Mouse (Mus musculus) gastrocnemius, adult 2 months (tissue): Measurements from ENCODE around the gene Arhgef2. TPM values are rescaled to one million over a fixed set of nuclear protein-coding genes. Genes with fewer than 3 reads are reported as not detected.
A peak's percentile ranks its signal among the peaks of the same experiment; 100 is the strongest.
"Not testable (repeated sequence)": the region's sequence is repeated elsewhere in the genome, so short reads cannot be mapped to it uniquely, and the experiment has no call there.

Experiments
- DNase-seq: peaks from one replicate; pipeline ENCODE4 v3.0.0; 2022
- H3K27ac ChIP-seq: fragments of 200-600 bp; 2 replicates; pipeline ENCODE4 v1.8.1; 2022; ENCODE audit warnings: mild to moderate bottlenecking
- H3K4me3 ChIP-seq: fragments of 200-600 bp; 2 replicates; pipeline ENCODE4 v1.8.1; 2022; ENCODE audit warnings: mild to moderate bottlenecking, moderate library complexity
- CTCF ChIP-seq: fragments of 200-600 bp; IDR thresholded peaks from 2 replicates; pipeline ENCODE4 v1.8.1; 2022; ENCODE audit warnings: antibody characterized with exemption, mild to moderate bottlenecking, moderate library complexity
- intact Hi-C: fragments of 180-260 bp; cut with DNase I; formaldehyde crosslinking; loops from one replicate; pipeline ENCODE4 v1.15.1; 2025
- total RNA-seq, 2 experiments: library from RNA; stranded (reverse); gene quantifications; 2 replicates each; pipeline ENCODE4 v1.2.3; 2021

Arhgef2 gene
- total RNA-seq, 2 experiments from 2014 or later: 22.4 to 24.7 TPM

DNA sequence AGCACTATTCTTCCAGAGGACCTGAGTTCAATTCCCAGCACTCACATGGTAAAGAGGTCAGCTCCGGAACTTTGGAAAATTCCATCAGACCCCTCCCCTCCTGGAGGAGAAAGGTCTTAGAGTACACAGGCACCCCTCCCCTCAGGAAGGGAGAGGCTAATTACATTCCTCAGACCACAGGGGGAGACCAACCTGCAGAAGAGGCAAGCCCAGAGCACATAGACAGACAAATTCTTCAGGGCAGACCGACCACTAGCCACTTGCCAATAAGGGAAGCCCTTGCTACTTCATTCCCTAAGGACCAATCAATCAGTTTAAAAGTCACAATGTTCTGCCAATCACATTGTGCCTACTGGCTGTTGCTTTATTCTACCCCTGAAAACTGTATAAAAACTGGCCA is 32.9 kb upstream of the Arhgef2 start:
- intact Hi-C loops: no loop called here
- DNase-seq: no peak
- TF ChIP-seq CTCF: no peak
- no peak overlapping the region for H3K4me3 ChIP-seq
- no peak overlapping the region for H3K27ac ChIP-seq

DNA sequence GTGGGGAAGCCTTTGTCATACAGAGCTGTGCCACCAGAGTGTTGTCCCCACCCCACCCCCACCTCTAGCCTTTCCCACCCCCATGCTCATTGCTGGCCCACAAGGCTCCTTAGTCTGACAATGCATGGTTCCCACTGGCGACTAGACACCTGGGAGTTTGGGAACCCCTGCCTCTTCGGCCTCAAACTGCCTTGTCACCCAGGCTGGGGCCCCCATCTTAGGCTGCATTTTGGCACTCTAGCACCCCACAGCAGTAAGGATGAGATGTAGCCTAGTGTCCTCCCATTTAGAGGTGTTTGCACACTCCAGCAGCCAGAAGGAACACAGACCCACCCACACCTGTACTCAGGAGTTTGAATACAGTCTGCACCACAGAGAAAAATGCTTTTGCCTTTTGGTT is 32.0 kb upstream of the Arhgef2 start:
- intact Hi-C loops: no loop called here
- no peak overlapping the region for H3K27ac ChIP-seq
- no peak for DNase-seq
- H3K4me3 ChIP-seq: no peak overlapping the region
- TF ChIP-seq CTCF: no peak

DNA sequence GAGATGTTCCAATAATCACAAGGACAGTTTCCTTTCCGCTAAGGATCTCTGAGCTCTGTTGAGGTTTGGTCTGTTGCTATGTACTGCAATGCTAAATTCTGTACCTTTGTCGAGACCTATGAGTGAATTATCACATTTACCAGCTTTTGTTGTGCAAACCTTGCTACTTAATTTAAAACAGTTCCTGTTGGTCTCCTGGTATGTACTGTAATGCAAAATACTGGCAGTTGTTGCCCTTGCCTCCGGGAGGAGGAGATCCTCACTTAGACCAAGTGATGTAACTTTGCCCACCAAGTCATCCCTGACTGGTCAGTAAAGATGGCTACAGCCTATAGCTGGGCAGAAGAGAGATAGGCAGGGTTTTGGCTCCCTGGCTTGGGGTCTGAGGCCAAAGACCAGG is 30.2 kb upstream of the Arhgef2 start, which contains the start of gene Ssr2:
Gene Ssr2, plus strand, starts transcription at position 337 of the 400 bp plus-strand sequence.
- no peak for DNase-seq
- H3K4me3 ChIP-seq: no peak within 1 kb of the TSS
- intact Hi-C loops: no loop called here
- no peak within 1 kb of the TSS for H3K27ac ChIP-seq
- no peak for TF ChIP-seq CTCF

DNA sequence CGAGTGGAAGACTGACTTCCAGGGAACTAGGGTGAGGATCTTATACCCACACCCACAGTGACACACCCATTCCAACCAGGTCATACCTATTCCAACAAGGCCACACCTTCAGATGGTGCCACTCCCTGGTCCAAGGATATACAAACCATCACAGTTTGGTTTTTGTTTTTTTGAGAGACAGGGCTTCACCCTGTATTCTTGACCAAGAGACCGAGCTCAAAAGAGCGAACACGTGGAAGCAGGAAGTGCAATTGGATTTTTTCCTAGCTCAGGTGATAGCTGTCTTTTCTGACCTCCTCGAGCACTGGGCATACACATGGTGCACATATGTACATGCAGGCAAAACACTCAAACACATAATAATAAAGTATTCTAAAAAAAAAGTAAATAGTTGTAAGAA is 27.9 kb upstream of the Arhgef2 start:
- H3K27ac ChIP-seq, H3K4me3 ChIP-seq, DNase-seq, intact Hi-C loops: not testable (repeated sequence)

DNA sequence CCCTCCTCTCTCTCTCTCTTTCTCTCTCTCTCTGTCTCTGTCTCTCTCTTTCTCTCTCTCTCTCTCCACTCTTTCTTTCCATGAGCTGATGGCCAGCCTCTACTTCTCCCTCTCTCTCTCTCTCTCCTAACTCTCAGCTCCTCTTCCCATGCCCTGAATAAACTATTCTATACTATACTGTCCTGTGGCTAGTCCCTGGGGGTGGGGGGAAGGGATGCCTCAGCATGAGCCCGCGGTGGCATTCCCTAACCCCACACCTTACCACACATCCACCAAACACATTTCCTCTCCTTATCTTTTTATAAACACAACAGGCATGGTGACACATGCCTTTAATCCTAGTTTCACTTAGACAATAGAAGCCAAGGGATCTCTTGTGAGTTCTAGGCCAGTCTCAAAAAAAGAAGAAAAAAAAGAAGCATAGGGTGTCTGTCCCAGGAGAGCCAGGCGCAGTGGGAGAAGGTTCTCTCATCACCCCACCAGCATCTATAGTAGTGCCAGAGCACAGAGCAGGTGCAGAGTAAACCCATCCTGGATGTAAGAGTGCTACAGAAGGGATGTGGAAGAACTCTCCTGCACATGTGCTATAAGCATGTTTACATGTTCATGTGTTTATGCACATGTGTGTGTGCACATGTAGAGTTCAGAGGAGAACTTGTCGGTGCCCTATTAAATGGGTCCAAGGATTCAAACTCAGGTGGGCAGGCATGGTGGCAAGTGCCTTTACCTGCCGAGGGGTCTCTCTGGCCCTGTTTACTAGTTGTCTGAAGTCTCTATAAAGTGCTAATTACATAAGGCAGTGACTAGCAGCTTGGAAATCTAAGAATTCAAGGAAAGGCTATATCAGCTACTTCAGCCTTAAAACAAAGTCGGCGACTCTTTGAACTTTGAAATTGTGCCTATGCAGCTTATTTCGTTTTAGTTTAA is 27.0 kb upstream of the Arhgef2 start:
- intact Hi-C loops: no loop called here
- peak overlapping the region; percentile 91 for H3K27ac ChIP-seq
- TF ChIP-seq CTCF: no peak
- peak overlapping the region; percentile 96 for H3K4me3 ChIP-seq
- DNase-seq: no peak

DNA sequence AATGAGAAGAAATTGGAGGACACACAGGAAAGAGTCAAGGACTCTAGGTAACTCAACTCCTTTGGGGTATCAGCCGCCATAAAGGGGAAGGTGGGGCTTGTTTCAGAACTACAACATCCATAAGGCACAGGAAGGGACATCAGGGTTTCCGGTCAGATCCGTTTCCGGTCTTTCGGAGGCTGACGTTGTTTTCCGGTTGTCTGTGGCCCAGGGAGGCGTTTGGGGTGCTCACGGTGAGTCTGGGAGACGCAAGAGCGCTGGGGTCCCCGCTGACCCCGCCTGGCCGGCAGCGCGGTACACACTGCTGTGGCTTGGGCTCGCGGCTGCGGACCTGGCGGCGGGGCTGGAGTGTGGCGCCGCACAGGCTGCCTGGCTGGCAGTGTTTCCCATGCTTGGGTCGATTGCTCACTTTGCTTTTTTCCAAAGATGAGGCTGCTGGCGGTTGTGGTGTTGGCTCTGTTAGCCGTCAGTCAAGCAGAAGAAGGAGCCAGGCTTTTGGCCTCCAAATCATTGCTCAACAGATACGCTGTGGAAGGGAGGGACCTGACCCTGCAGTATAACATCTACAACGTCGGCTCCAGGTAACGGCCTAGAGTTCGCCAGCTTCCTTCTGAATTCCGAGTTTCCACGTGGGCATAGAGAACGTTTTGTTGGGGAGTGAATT is 26.2 kb upstream of the Arhgef2 start:
- TF ChIP-seq CTCF: no peak
- H3K27ac ChIP-seq: peak overlapping the region; percentile 91
- H3K4me3 ChIP-seq: peak overlapping the region; percentile 96
- peak; percentile 85 for DNase-seq
- intact Hi-C loops: no loop called here

DNA sequence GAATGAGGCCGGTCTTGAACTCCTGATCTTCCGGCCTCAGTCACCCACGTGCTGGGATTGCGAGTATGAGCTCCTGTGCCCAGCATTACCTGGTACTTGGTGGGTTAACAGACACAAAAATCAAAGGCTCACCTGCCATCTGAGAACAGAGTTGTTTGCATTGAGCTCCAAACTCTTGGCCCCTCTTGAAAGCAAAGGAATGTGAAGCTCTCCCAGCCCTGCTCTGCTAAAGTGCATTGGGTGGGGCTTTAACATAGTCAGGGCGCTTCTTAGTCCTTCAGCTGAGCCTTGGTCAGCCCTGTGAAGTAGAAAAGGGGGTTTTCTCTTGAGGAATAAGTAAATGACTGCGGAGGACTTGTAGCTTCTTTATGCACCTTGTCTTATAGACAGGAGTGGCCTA is 20.0 kb upstream of the Arhgef2 start:
- DNase-seq: no peak
- H3K4me3 ChIP-seq: no peak overlapping the region
- H3K27ac ChIP-seq: no peak overlapping the region
- intact Hi-C loops: no loop called here
- TF ChIP-seq CTCF: no peak

DNA sequence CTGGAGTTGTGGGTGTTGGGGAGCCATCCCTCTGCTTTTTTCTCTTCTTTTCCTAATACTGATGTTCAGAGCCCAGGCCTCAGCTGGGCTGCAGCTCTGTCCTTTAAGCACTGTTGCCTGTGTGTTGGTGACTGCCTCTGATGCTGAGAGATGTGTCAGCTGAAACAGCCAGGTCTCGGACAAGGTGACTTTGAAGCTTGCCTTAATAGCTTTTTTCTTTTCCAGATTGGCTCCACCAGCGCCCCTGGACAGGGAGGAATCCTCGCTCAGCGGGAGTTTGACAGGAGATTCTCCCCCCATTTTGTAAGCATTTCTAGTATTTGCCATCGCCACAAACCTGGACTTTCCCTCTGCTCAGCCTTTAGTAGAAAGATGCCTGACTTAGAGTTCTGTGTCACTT is 19.1 kb upstream of the Arhgef2 start:
- DNase-seq: no peak
- intact Hi-C loops: no loop called here
- no peak for TF ChIP-seq CTCF
- Histone ChIP-seq H3K27ac (no peak overlapping the region), H3K4me3 (no peak overlapping the region)

DNA sequence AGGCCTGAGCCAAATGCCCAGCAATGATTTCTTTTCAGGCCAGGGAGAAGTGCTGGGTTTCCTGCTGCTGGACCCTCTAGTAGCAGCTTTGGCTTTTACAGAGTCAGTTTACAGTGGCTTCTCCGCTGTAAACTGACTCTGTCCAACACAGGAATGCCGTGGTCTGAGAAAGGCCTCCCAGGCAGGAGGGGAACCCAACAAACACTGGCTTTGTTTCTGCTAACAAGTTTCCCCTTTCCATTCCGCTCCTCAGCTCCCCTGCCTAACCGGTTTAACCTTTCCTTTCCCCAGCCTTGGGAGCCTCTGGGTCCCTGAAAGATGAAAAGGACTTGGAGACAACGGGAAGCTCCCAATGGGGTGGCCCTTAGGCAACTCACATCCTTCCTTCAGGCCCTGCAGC is 15.5 kb upstream of the Arhgef2 start:
- DNase-seq: no peak
- no peak for TF ChIP-seq CTCF
- intact Hi-C loops: loop anchor here (5.0 kb wide), 2 partner anchors 42 to 147 kb away; no protein-coding TSS in a partner anchor
- H3K27ac ChIP-seq: 0 out of 2 replicates have a peak overlapping the region, but pooled peaks have one; percentile 16
- no peak overlapping the region for H3K4me3 ChIP-seq

DNA sequence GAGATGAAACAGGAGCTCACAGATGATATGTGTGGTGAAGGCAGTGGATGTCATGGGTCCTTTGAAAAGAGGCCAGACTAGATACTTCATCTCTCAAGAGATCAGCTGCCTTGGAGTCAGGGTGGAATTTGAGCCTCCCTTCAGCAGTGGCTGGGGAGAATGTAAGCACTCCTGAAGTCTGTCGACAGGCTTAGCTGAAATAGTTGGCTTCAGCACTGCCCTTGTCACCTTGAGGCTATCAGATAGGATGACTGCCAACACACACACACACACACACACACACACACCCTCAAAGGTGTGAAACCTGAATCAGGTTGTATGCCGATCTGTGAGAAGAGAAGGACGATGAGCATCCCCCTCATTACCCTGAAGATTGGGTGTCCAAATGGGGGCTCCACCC is 14.7 kb upstream of the Arhgef2 start:
- no peak for DNase-seq
- TF ChIP-seq CTCF: no peak
- intact Hi-C loops: loop anchor here (5.0 kb wide), 2 partner anchors 41 to 146 kb away; no protein-coding TSS in a partner anchor
- Histone ChIP-seq H3K4me3 (no peak overlapping the region), H3K27ac (no peak overlapping the region)

DNA sequence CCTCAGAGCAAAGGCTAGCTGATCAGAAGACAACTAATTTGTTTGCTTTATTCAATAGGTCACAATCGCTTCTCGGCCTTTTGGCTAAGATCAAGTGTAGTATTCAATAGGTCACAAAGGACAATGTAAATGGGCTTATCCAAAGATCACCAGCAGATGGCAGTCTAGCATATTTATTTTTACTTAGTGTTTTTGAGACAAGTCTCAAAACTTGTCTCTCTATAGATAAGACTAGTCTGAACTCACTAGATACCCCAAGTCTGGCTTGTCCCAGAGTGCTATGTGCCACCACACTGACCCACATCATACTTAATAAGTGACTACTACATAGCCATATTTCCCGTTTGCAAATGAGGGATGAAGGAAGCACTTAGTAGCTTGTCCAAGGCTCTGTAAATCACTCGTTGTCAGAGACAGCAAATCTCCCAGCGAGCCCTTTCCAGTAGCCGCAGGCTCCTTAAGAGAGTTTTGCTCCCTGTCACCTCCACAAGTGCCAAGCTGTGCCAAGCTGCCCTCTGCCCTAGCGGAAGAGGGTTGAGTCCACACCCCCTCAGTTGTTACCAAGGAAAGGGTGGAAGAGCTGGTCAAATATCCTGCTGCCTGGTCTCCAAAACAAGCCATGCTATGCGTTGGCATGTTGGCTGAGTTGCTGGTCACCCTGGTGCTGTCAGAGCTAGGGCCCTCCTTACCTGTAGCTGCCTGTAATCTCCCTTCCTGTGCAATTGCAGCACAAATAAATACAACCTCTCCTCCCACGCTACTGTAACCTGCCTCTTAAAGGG is 13.6 kb upstream of the Arhgef2 start:
- no peak for DNase-seq
- intact Hi-C loops: loop anchor here (5.0 kb wide), 2 partner anchors 40 to 145 kb away; no protein-coding TSS in a partner anchor
- H3K27ac ChIP-seq: peak overlapping the region; percentile 67
- peak; percentile 67 for TF ChIP-seq CTCF
- peak overlapping the region; percentile 58 for H3K4me3 ChIP-seq

DNA sequence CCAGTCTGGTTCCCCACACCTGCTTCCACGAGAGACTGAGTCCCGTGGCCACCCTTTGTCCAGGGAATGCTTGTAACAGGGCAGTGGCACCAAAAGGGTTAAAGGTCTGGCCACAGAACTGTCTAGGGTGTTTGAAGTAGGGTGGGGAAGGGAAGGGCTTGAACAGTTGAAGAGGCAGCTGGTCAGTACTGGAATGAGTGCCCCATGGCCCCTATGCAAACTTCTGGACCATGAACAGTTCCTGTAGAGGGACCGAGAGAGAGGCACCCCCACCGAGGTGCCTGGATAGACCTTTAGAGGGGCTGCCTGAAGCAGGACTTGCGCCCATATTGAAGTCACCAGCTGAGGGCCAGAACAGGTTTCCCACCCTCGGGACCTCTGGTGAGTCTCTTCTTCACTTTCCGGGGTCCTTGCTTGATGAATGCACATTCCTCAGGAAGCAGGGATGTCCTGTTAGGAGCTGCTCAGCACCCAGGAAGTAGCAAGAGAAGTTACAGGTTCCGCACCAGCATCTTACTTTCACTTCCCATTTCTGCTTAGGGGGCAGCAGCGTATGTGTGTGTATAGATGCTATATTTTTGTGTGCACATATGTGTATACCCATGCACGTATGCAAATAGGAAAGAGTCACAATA is 12.7 kb upstream of the Arhgef2 start:
- Histone ChIP-seq H3K4me3 (peak overlapping the region; percentile 58), H3K27ac (peak overlapping the region; percentile 67)
- no peak for DNase-seq
- no peak for TF ChIP-seq CTCF
- intact Hi-C loops: loop anchor here (5.0 kb wide), 2 partner anchors 39 to 144 kb away; no protein-coding TSS in a partner anchor
